Mouse (Mus musculus) E14TG2a.4 (cell line): ENCODE results near the gene Bag5.

Source experiments
- H3K27me3 ChIP-seq: 2 replicates; pipeline ENCODE4 v1.6.1; 2014; ENCODE audit warnings: low read length, control low read depth; ENCODE audit not compliant: insufficient read depth
- H3K36me3 ChIP-seq: 2 replicates; pipeline ENCODE4 v1.6.1; 2014; ENCODE audit warnings: low read length, control low read depth; ENCODE audit not compliant: insufficient read depth
- H3K4me1 ChIP-seq: replicated peaks from 2 replicates; pipeline ENCODE4 v1.6.1; 2014; ENCODE audit warnings: low read depth, low read length, control low read depth
- H3K4me3 ChIP-seq: replicated peaks from 2 replicates; pipeline ENCODE4 v1.5.1; 2014; ENCODE audit warnings: mild to moderate bottlenecking, low read length
- H3K9me3 ChIP-seq: 2 replicates; pipeline ENCODE4 v1.6.1; 2014; ENCODE audit warnings: low read length, control low read depth
- CTCF ChIP-seq: conservative IDR thresholded peaks from 2 replicates; pipeline ENCODE4 v1.5.1; 2014; ENCODE audit warnings: low read length
- NANOG ChIP-seq: IDR thresholded peaks from 2 replicates; pipeline ENCODE4 v1.6.1; 2014; ENCODE audit warnings: borderline replicate concordance, low read length, mixed read lengths
- POU5F1 ChIP-seq: IDR thresholded peaks from 2 replicates; pipeline ENCODE4 v1.6.1; 2014; ENCODE audit warnings: low read length, borderline replicate concordance

Bag5 gene

DNA sequence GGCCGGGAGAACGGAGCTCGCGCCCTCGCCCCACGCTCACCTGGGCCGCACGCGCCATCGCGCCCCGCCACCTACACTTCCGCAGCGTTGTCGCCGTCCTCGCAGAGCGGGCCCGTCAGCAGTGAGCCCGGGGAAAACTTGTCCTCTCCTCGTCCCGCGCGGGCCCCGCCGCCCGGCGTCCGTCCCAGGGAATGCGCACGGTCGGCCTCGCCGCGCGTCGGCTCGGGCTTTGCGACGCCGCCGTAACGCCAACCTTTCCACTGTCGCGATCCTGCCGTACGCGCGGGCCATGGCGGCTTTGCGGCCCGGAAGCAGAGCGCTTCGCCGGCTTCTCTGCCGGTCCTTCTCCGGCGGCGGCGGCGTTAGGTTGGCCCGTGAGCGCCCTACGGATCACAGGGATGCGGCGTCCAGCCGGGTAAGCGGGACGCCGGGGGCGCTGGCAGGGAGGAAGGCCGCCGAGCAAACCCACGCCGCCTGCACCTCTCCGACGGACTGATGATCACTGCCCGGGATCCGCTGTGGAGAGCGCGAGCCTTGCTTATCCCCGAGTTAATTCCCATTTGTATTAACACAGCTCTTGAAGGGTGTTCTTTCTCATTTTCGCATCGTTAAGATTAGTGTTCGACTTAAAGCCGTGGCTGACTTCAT is at the start of gene Bag5, which contains the start of gene Apopt1:
TSS of gene Bag5 (minus strand) at position 254 of the 648 bp plus-strand sequence.
TSS of gene Apopt1 (plus strand) at position 258 of the 648 bp plus-strand sequence.
- no peaks in the 10 kb centered on the region for H3K9me3 ChIP-seq
- peaks cover 8% of the 10 kb centered on the region for H3K27me3 ChIP-seq
- TF ChIP-seq POU5F1 = no peak
- no peak for TF ChIP-seq CTCF
- TF ChIP-seq NANOG = no peak
- peak within 1 kb of the TSS; percentile 97 for H3K4me3 ChIP-seq
- peaks cover 43% of the 10 kb centered on the region for H3K36me3 ChIP-seq
- peaks cover 75% of the 10 kb centered on the region for H3K4me1 ChIP-seq

DNA sequence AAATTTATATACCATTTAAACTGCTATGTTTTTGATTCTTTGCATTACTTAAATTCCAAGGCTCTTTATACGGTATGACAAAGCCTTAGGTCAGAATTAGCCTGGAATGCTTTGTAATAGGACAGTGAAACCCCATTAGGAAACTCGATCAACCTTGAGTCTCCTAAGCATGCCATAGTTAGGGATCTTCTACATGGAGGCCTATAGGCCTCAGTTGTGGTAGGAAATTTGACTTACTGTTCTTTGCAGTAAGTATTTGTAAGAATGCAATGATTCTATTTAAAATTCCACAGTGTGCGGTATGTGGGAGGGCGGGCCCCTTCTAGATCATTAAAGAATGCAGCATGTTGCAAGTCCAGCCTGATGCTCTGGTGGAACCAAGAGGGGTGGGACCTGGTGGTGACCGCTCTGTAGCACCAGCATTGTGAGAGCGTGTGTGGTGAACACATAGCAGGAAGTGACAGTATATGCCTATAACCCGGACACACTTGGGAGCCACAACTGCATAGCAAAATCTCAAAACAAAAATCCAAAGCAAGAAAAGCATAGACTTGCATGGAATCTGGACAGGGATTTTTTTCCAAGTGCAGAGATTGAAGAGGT is 47.4 kb upstream of the Bag5 start:
- Histone ChIP-seq H3K4me3 (no peak overlapping the region), H3K36me3 (peaks cover 16% of the 10 kb centered on the region), H3K27me3 (peaks cover 20% of the 10 kb centered on the region), H3K9me3 (no peaks in the 10 kb centered on the region), H3K4me1 (peaks cover 71% of the 10 kb centered on the region)
- TF ChIP-seq POU5F1 = no peak
- no peak for TF ChIP-seq NANOG
- TF ChIP-seq CTCF = no peak

DNA sequence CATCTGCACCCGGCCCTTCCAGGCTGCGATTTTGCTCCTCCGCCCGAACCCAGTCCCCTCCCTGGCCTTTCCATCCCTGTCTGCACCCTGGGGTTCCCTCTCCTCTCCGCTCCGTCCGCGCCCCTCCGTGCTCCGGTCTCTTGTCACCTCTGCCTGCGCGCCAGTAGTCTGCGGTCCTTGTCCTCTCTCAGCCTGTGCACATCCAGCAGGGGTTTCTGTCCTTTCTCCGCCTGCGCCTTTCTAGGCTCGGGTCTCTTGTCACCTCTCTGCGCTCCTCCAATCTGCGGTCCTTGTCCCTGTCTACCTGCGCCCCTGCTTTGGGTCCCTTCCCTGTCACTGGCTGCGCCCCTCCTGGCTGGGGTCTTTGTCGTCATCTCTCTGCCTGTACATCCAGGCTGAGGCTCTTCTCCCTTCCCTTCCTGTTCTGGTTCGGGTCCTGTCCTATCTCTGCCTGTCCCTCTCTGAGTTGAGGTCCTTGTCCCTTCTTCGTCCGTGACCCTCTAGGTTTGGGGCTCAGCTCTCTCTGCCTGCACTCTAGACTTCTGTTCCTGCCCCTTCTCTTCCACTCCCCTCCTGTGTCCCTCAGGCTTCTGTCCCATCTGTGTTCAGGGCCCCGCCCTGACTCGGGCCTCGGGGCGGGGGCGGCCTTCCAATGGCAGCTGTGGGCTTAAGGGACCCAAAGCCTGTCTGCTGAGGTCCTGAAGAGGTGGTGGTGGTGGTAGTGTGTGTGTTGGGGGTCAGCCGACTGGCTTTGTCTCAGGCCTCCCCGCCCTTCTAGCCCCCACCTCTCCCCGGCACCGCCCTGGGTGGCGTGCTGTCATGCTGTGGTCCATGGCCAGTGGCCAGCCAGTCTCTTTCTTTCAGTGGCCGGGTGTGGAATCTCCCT is 46.4 kb upstream of the Bag5 start:
- H3K9me3 ChIP-seq = no peaks in the 10 kb centered on the region
- TF ChIP-seq NANOG (no peak), CTCF (no peak), POU5F1 (no peak)
- H3K27me3 ChIP-seq = peaks cover 25% of the 10 kb centered on the region
- peaks cover 62% of the 10 kb centered on the region for H3K4me1 ChIP-seq
- peaks cover 16% of the 10 kb centered on the region for H3K36me3 ChIP-seq
- H3K4me3 ChIP-seq = peak overlapping the region; percentile 94

DNA sequence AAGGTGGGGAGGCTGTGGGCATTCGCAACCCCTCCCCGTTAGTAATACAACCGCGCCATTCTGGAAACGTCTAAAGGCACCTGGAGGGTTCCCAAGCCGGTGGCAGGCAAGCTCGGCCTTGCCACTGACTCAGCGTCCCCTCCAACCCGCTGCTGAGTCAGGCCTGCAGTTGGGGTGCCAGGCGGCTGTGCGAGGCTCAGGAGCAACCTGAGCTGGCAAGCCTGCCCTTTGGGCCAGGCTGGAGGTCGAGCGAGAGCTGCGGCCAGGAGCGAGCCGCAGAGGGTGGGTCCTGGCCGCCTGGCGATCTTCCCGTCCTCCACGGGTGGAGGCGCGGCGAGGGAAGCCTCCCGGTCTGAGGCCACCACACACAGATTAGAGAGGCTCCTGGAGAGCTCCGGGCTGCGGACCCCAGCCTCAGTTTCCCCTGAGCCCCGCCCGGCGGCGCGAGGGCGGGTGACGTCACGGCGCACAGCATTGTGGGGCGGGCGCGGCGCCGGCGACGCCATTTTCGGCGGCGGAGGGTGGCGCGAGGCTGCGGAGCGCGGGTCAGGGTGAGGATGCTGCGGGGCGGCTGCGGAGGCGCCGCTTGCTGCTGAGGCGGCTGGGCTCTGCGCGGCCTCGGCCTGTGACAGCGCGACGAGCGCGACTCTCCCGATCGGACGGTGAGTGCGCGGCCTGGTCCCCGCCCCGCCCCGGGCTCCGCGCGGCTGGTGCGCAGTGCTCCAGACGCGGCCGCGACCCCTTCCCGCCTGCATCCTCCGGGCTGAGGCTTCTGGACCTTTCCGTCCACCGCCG is 45.5 kb upstream of the Bag5 start, which contains the start of gene Klc1:
TSS of gene Klc1 (plus strand) at position 469 of the 795 bp plus-strand sequence.
- H3K36me3 ChIP-seq = peaks cover 11% of the 10 kb centered on the region
- TF ChIP-seq CTCF (no peak), POU5F1 (no peak), NANOG (no peak)
- peak within 1 kb of the TSS; percentile 94 for H3K4me3 ChIP-seq
- peaks cover 25% of the 10 kb centered on the region for H3K27me3 ChIP-seq
- H3K4me1 ChIP-seq = peaks cover 56% of the 10 kb centered on the region
- no peaks in the 10 kb centered on the region for H3K9me3 ChIP-seq

DNA sequence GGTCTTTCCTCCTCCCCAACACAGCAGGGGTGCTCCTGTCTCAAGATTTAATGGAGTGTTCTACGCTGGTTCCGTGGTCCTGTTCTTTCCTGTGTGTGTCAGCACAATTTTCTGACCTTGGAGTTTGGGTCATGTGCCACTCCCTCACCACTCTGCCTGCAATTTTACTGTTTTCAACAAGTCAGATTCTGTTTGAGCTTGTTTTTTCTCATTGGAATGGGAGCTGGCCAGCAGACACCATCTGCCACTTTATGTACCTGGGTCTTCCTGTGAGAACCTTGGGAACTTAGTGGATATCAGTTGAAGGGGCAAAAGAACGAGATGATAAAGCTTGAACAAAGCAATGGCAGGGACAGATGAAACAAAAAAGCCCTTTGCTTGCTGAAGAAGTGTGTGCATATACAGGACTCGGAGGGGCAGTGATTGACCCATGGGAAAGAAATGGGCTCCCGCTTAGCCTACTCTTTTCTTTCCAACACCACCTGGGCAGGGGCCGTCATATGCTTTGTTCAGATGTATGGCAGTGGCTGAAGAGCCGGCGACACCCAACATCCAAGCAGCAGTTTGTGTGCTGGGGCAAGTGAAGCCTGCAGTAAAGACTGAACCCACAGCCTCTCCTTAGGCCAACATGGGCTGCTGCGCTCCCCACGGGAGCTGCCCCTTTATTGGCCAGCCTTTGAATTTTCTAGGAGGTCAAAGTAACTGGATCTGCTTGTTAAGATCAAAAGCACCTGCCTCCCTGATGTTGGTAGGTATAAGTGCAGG is 44.7 kb upstream of the Bag5 start:
- H3K4me1 ChIP-seq = peaks cover 56% of the 10 kb centered on the region
- peaks cover 25% of the 10 kb centered on the region for H3K27me3 ChIP-seq
- H3K36me3 ChIP-seq = peaks cover 3% of the 10 kb centered on the region
- H3K4me3 ChIP-seq = peak overlapping the region; percentile 94
- TF ChIP-seq POU5F1 = no peak
- no peak for TF ChIP-seq NANOG
- no peak for TF ChIP-seq CTCF
- H3K9me3 ChIP-seq = no peaks in the 10 kb centered on the region

DNA sequence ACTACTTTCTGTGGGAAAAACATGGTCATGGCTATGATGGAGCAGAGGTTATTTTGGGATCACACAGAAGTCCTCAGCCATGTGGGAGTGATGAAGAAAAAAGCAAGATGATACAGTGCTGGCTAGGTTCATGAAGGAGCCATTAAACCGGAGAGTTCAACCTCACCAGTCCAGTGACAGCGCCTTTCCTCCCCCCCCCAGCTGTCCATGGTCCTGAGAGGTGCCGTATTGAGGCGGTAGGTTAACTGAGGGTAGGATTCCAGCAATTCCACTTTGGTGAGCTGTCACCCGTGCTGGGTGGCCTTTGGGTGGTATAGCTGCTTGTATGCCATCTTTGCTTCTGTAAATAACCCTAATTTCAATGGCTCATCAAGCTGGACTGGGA is 43.6 kb upstream of the Bag5 start:
- no peak for TF ChIP-seq POU5F1
- H3K36me3 ChIP-seq = no peaks in the 10 kb centered on the region
- H3K4me1 ChIP-seq = peaks cover 47% of the 10 kb centered on the region
- H3K27me3 ChIP-seq = peaks cover 25% of the 10 kb centered on the region
- no peak overlapping the region for H3K4me3 ChIP-seq
- no peaks in the 10 kb centered on the region for H3K9me3 ChIP-seq

DNA sequence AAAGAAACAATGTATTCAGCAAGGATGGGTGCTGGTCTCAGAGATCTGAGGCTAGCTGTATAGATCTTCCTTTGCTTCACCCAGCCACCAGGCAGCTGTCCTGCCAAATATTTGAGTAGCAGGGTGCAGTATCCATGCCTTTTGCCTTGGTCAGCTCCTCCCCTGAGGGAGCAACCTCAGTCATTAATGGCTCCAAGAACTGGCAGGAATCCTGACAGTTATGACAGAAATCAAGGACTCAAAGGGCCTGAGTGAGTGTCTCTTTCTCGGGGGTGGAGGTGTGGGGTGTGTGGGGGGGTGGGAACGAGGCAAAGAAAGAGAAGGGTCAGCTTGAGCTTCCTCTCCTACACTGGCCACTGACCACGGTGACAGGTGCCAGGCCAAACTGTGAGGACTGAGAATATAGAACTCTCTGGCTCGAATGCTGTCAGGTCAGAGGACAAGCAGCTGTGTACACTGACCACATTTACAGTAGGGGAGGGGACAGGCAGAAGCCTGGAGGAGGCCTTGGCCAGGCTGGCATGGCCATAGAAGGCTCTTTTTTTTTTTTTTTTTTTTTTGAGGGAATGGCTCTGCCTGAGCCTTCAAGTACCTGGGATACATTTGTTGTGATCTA is 43.1 kb upstream of the Bag5 start:
- H3K9me3 ChIP-seq = no peaks in the 10 kb centered on the region
- TF ChIP-seq CTCF (no peak), NANOG (no peak), POU5F1 (no peak)
- H3K4me1 ChIP-seq = peaks cover 42% of the 10 kb centered on the region

More for the DNA sequence above, 43.1 kb upstream of the Bag5 start:
- Histone ChIP-seq H3K27me3 (peaks cover 25% of the 10 kb centered on the region), H3K4me3 (no peak overlapping the region), H3K36me3 (no peaks in the 10 kb centered on the region)
